Mouse (Mus musculus) C2C12 (cell line): Measurements from ENCODE around the gene Tbc1d16. TPM values are rescaled to one million over a fixed set of nuclear protein-coding genes. Genes with fewer than 3 reads are reported as not detected.

Experiments used
- H3K27me3 ChIP-seq: one replicate; pipeline ENCODE4 v1.6.1; 2011; ENCODE audit not compliant: control insufficient read depth, insufficient read depth, insufficient read length
- H3K36me3 ChIP-seq: one replicate; pipeline ENCODE4 v1.6.1; 2011; ENCODE audit not compliant: control insufficient read depth, insufficient read depth
- H3K4me3 ChIP-seq: one replicate; pipeline ENCODE4 v1.5.1; 2011; ENCODE audit warnings: mild to moderate bottlenecking, control low read depth; ENCODE audit not compliant: poor library complexity, insufficient read depth, severe bottlenecking
- H3K79me2 ChIP-seq: one replicate; pipeline ENCODE4 v1.6.1; 2011; ENCODE audit not compliant: control insufficient read depth, insufficient read depth
- H3K79me3 ChIP-seq: one replicate; pipeline ENCODE4 v1.6.1; 2011; ENCODE audit warnings: low read depth, control low read depth
- H3ac ChIP-seq: one replicate; pipeline ENCODE3; 2011; ENCODE audit warnings: low read depth; ENCODE audit not compliant: control insufficient read depth, insufficient read length
- CEBPB ChIP-seq: IDR thresholded peaks from one replicate; pipeline ENCODE4 v1.6.1; 2011; ENCODE audit warnings: low read depth, mild to moderate bottlenecking, control low read depth, moderate library complexity
- CTCF ChIP-seq: IDR thresholded peaks from one replicate; pipeline ENCODE4 v1.5.1; 2011; ENCODE audit not compliant: control insufficient read depth, insufficient read depth, insufficient read length
- FOSL1 ChIP-seq: IDR thresholded peaks from one replicate; pipeline ENCODE4 v1.8.0; 2011; ENCODE audit warnings: mild to moderate bottlenecking, low read length; ENCODE audit not compliant: poor library complexity, insufficient read depth, severe bottlenecking
- MAX ChIP-seq: IDR thresholded peaks from one replicate; pipeline ENCODE4 v1.6.1; 2011; ENCODE audit warnings: mild to moderate bottlenecking, control low read depth
- MYOD1 ChIP-seq: IDR thresholded peaks from one replicate; pipeline ENCODE4 v1.6.1; 2011; ENCODE audit warnings: low read depth; ENCODE audit not compliant: control insufficient read depth, insufficient read length
- MYOG ChIP-seq: IDR thresholded peaks from one replicate; pipeline ENCODE4 v1.6.1; 2011; ENCODE audit not compliant: control insufficient read depth, insufficient read length; ENCODE audit errors: extremely low read depth
- USF1 ChIP-seq: IDR thresholded peaks from one replicate; pipeline ENCODE4 v1.6.1; 2011; ENCODE audit warnings: low read depth, mild to moderate bottlenecking, control low read depth, moderate library complexity
- polyA plus RNA-seq: library from polyadenylated mRNA; unstranded; fragments of >200 nt; fragmentation: generic; extraction: Trizol; gene quantifications from one replicate; pipeline ENCODE4 v1.2.1, GENCODE M21; 2012; ENCODE audit warnings: missing spikeins

Gene Tbc1d16
- polyA plus RNA-seq, 1 experiment, result 4.9 TPM

DNA sequence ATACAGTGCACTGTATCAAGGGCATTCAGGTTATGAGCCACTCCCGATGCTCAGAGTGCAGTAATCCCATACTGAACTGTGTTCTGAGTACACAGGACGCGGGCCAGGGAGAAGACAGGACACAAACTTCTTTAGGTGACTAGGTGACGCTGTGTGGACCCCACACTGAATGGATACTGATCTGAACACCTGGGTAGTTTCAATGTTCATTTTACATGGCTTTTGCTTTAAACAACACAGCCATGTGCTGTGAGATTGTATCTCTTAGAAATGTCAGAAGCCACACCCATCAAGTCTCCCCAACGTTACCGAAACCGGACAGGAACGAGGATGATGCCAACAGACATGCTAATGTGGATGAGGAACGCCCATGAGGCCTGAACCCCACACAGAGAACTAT lies 35.7 kb downstream of the Tbc1d16 start:
- Histone ChIP-seq H3K4me3 (no peak overlapping the region), H3K27me3 (no peaks in the 10 kb centered on the region), H3ac (no peak overlapping the region), H3K36me3 (no peaks in the 10 kb centered on the region), H3K79me2 (no peaks in the 10 kb centered on the region), H3K79me3 (no peaks in the 10 kb centered on the region)
- TF ChIP-seq FOSL1 (no peak), MYOD1 (no peak)

GRCm38 (mm10) chr11:119192176-119192575 lies 36.1 kb downstream of the Tbc1d16 start:
- Histone ChIP-seq H3ac (no peak overlapping the region), H3K79me3 (no peaks in the 10 kb centered on the region), H3K4me3 (no peak overlapping the region), H3K27me3 (no peaks in the 10 kb centered on the region), H3K36me3 (no peaks in the 10 kb centered on the region), H3K79me2 (no peaks in the 10 kb centered on the region)
- no peak for TF ChIP-seq CTCF
- no peak for TF ChIP-seq MYOD1
- no peak for TF ChIP-seq CEBPB
- TF ChIP-seq USF1, result no peak
- TF ChIP-seq FOSL1, result no peak
- no peak for TF ChIP-seq MAX

GRCm38 (mm10) chr11:119191606-119192081 lies 36.7 kb downstream of the Tbc1d16 start:
- no peak for TF ChIP-seq MYOD1
- TF ChIP-seq CTCF, result no peak
- TF ChIP-seq FOSL1, result no peak
- no peak for TF ChIP-seq USF1
- no peak for TF ChIP-seq CEBPB
- TF ChIP-seq MAX, result no peak
- no peak for TF ChIP-seq MYOG
- Histone ChIP-seq H3K36me3 (no peaks in the 10 kb centered on the region), H3K79me2 (no peaks in the 10 kb centered on the region), H3K79me3 (no peaks in the 10 kb centered on the region), H3K27me3 (no peaks in the 10 kb centered on the region), H3K4me3 (no peak overlapping the region), H3ac (no peak overlapping the region)

DNA sequence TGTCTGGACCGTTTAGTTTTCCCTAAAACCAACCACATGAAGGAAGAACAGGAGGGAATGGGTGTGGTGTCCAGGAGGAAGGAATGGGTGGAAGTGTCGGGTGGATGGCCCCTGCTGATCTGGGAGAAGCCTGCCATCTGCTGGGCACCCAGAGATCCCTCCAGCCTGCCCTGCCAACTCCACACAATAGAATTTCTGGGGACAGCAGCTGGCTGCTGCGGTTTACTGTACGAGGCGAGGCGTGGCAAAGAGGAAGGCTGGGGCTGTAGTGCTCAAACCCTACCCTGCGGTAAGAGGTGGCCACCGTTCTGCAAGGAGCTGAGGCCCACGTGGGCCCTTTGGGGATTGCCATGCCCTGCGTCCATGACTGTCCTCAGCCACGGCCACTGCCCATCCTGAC lies 37.8 kb downstream of the Tbc1d16 start:
- TF ChIP-seq MYOD1 (peak; percentile 73), FOSL1 (no peak), MAX (peak; percentile 83), CTCF (peak; percentile 94), CEBPB (no peak), MYOG (no peak), USF1 (peak; percentile 46)
- Histone ChIP-seq H3ac (no peak overlapping the region), H3K4me3 (no peak overlapping the region), H3K36me3 (no peaks in the 10 kb centered on the region), H3K79me2 (no peaks in the 10 kb centered on the region), H3K79me3 (no peaks in the 10 kb centered on the region), H3K27me3 (no peaks in the 10 kb centered on the region)

DNA sequence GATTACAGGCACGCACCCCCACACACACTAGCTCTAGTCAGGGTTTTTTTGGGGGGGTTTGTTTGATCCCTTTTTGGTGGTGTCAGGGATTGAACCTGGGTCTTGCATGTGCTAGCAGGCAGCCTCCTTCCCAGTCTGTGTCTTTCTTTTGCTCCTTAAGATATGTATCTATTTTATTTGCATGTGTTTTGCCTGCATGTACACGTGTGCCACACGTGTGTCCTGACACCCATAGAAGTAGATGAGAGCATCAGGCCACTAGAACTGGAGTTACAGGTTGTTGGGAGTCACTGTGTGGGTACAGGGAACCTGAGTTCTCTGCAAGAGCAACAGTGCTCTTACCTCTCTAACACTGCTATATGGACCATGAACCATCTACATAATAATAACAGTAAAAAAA lies 39.0 kb downstream of the Tbc1d16 start:
- H3K4me3 ChIP-seq, result no peak overlapping the region
- no peaks in the 10 kb centered on the region for H3K79me2 ChIP-seq
- no peak for TF ChIP-seq CEBPB
- TF ChIP-seq FOSL1, result no peak
- no peak for TF ChIP-seq MAX
- no peak for TF ChIP-seq MYOD1
- no peak for TF ChIP-seq USF1
- no peak for TF ChIP-seq MYOG
- TF ChIP-seq CTCF, result no peak

DNA sequence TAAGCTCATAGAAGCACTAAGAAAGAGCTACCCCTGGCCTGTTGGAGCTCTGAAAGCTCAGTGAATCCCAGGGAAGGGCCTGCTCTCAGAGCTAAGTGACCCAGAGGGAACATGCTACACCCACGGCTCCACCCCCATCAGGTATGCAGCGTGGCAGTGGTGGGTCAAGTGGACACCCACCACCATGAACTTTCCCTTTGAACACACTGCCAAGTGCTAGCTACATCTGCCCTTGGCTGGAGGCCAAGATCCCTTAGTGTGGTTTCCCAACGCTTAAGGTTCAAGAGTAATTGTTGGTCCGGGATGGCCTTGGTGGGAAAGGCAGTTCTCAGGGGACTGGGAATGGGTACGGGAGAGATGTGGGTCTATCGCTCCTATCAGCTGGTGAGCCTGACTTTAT lies 39.9 kb downstream of the Tbc1d16 start:
- Histone ChIP-seq H3K79me3 (no peaks in the 10 kb centered on the region), H3K4me3 (no peak overlapping the region), H3K27me3 (no peaks in the 10 kb centered on the region), H3K36me3 (no peaks in the 10 kb centered on the region), H3ac (no peak overlapping the region), H3K79me2 (no peaks in the 10 kb centered on the region)
- no peak for TF ChIP-seq CTCF
- no peak for TF ChIP-seq USF1
- TF ChIP-seq MYOD1, result no peak
- TF ChIP-seq CEBPB, result no peak
- TF ChIP-seq MAX, result no peak
- no peak for TF ChIP-seq MYOG
- no peak for TF ChIP-seq FOSL1

More for the DNA sequence above, 39.0 kb downstream of the Tbc1d16 start:
- no peaks in the 10 kb centered on the region for H3K36me3 ChIP-seq
- no peaks in the 10 kb centered on the region for H3K27me3 ChIP-seq
- no peaks in the 10 kb centered on the region for H3K79me3 ChIP-seq
- H3ac ChIP-seq, result no peak overlapping the region
